Mouse (Mus musculus) bone marrow macrophage, adult 2 months (primary cell): ENCODE measurements around the gene Piwil4. TPM values are rescaled to one million over a fixed set of nuclear protein-coding genes. Genes with fewer than 3 reads are reported as not detected.

Experiments used
- H3K27ac ChIP-seq: 2 replicates; pipeline ENCODE4 v1.5.1; 2012; ENCODE audit warnings: low read depth, low read length; ENCODE audit not compliant: insufficient read depth
- H3K4me1 ChIP-seq: 2 replicates; pipeline ENCODE4 v1.6.1; 2012; ENCODE audit warnings: low read length; ENCODE audit not compliant: control insufficient read depth, insufficient read depth
- H3K4me3 ChIP-seq: 2 replicates; pipeline ENCODE4 v1.5.1; 2012; ENCODE audit warnings: mild to moderate bottlenecking, low read length, moderate library complexity; ENCODE audit not compliant: insufficient read depth
- CTCF ChIP-seq: IDR thresholded peaks from 2 replicates; pipeline ENCODE4 v1.5.1; 2012; ENCODE audit warnings: low read depth, mild to moderate bottlenecking, low read length, moderate library complexity
- POLR2A ChIP-seq: IDR thresholded peaks from 2 replicates; pipeline ENCODE4 v1.6.1; 2012; ENCODE audit warnings: mild to moderate bottlenecking, low read depth, low read length, borderline replicate concordance
- polyA plus RNA-seq: library from polyadenylated mRNA; stranded (reverse); fragments of >200 nt; gene quantifications from 2 replicates; pipeline ENCODE4 v1.2.4, GENCODE M21; 2012; ENCODE audit not compliant: missing spikeins, insufficient read depth, insufficient read length

The Piwil4 gene
- polyA plus RNA-seq, 1 experiment, result not detected

DNA sequence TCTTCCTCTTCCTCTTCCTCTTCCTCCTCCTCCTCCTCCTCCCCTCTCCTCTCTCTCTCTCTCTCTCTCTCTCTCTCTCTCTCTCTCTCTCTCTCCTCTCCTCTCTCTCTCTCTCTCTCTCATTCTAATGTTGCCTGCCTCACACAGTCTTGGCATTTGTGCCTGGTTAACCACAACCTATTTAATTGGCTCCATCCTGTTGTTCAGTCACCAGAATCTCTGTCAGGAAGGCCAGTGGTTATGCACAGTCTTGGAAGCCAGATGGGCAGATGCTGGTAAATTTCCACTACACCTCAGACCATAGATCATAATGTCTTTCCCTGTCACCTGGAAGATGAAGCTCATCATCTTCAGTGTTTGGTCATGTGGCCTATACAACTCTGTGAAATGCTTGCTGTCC lies 18.7 kb upstream of the Piwil4 start:
- no peak overlapping the region for H3K4me3 ChIP-seq
- TF ChIP-seq POLR2A (no peak), CTCF (no peak)
- peaks cover 13% of the 10 kb centered on the region for H3K4me1 ChIP-seq
- no peak overlapping the region for H3K27ac ChIP-seq

DNA sequence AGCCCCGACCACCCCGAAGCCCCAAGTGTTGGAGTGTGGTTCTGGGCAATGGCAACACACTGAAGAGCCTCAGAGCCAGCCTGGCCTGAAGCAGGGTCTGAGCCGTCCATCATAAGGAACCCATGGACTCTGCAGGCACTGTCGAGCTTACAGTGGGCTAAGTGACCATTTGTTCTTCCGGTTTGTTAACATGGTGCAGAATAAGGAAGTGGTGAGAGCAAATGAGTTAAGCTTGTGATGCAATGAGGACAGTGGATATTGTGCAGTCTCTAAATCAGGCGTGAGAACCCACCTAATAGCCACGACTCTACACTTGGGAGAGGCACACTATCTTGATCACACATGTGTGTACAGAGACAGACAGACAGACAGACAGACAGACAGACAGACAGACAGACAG lies 18.1 kb upstream of the Piwil4 start:
- Histone ChIP-seq H3K4me1 (peaks cover 13% of the 10 kb centered on the region), H3K4me3 (peak overlapping the region; percentile 22; the same call in 1 of the 2 replicates), H3K27ac (peak overlapping the region; percentile 66)
- TF ChIP-seq CTCF (no peak), POLR2A (no peak)

- Histone ChIP-seq H3K4me3 (no peak overlapping the region), H3K27ac (no peak overlapping the region), H3K4me1 (peaks cover 13% of the 10 kb centered on the region)
- no peak for TF ChIP-seq CTCF
- no peak for TF ChIP-seq POLR2A
Measured at GRCm38 (mm10) chr9:14754469-14754868, 13.9 kb upstream of the Piwil4 start.

DNA sequence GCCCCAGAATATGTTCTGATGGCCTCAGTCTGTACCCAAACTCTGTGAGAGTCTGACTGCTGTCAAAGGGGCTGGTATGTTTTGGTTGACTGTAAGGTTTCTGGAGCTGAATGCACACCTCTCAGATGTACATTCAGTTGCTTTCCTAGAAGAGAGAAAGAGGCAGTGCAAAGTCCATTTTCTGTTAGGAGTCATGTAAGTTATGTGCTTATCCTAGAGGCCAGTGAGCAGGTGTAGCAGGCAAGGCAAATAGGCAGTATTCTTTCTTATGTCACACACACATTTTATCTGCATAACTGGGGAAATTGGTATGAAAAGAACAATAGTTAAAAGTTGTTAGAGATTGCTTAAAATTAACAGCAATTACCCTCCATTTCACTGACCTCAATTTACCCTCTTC lies 13.4 kb upstream of the Piwil4 start:
- TF ChIP-seq CTCF, result no peak
- Histone ChIP-seq H3K4me3 (no peak overlapping the region), H3K27ac (no peak overlapping the region), H3K4me1 (peaks cover 9% of the 10 kb centered on the region)

- Histone ChIP-seq H3K27ac (no peak within 1 kb of the TSS), H3K4me3 (peak within 1 kb of the TSS; percentile 67), H3K4me1 (peaks cover 3% of the 10 kb centered on the region)
- no peak for TF ChIP-seq POLR2A
Measured at GRCm38 (mm10) chr9:14752001-14752522, 11.5 kb upstream of the Piwil4 start, which contains the start of gene Fut4. Gene Fut4, minus strand, starts transcription at chr9:14752393.

DNA sequence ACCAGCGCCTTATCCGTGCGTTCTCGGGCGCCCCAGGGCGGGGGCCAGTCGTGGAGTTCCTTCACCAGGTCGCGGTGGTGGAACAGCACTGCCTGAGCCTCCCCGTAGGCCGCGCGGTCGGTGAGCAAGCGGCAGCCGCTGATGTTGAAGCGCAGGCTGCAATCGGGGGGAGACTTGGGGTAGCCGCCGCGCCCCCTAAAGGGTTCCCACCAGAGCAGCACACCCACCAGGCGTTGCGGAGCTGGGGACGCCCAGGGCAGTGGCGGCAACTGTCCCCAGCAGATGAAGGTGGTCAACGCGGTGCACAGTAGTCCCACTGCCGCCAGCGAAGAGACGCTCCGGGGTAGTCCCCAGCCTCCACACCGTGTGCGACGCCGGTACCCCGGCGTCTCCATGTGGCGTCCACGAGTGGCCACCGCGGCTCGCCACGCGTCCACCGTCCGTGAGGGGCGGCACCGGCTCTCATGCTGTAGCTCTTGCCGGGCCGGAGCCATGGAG lies 11.0 kb upstream of the Piwil4 start:
- Histone ChIP-seq H3K4me3 (peak overlapping the region; percentile 67), H3K27ac (no peak overlapping the region)
- no peak for TF ChIP-seq POLR2A

DNA sequence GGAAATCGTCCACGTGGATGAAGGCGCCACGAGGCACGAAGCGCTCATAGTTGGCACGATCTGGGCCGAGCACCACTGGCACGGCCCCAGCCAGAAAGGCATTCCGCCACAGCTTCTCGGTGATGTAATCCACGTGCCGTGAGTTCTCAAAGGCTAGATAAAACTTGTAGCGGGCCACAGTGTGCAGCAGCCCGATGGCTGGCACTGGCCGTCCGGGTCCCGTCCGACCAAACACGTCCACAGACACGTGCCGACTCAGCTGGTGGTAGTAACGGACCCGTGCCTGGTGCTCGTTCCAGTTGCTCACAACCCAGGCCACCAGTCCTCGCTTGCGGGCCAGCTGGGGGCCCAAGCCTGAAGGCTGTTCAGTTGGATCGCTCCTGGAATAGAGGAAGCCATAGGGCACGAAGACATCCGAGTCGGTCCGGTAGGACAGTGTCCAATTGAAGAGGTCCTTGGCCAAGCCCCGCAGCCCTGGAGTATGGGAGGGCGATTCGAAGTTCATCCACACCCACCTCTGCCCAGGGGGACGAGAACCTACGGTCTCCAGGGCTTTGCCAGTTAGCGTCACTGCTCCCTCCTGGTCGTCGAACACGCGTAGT lies 10.5 kb upstream of the Piwil4 start:
- no peak overlapping the region for H3K27ac ChIP-seq
- TF ChIP-seq CTCF (no peak), POLR2A (no peak)
- peak overlapping the region; percentile 67 for H3K4me3 ChIP-seq
- peaks cover 4% of the 10 kb centered on the region for H3K4me1 ChIP-seq

More for the DNA sequence above, 11.0 kb upstream of the Piwil4 start:
- H3K4me1 ChIP-seq, result peaks cover 3% of the 10 kb centered on the region

GRCm38 (mm10) chr9:14739498-14740150 lies 909 bp downstream of the Piwil4 start:
- Histone ChIP-seq H3K4me3 (no peak overlapping the region), H3K4me1 (peaks cover 8% of the 10 kb centered on the region), H3K27ac (no peak overlapping the region)
- TF ChIP-seq POLR2A (no peak), CTCF (no peak)

- no peak overlapping the region for H3K27ac ChIP-seq
- no peak overlapping the region for H3K4me3 ChIP-seq
- TF ChIP-seq CTCF (no peak), POLR2A (no peak)
- no peaks in the 10 kb centered on the region for H3K4me1 ChIP-seq
Measured at GRCm38 (mm10) chr9:14730941-14731541, 9.5 kb downstream of the Piwil4 start.

DNA sequence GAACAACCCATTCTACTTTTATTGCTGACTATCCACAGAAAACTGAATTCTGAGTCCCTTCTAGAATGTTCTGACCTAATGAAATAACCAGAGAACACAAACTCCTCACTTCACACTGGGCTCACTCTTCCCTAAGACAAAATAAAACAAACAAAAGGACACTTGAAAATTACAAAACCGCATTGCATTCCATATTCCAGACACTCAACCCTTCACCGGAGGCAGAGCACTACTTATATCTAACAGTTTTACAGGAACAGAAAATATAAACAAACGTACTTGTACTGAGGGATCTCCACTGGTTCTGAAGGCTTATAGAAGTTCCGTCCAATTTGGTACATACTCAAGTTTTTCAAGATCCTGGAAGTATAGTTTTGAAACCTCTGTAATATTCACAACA lies 12.2 kb downstream of the Piwil4 start:
- Histone ChIP-seq H3K4me3 (no peak overlapping the region), H3K27ac (no peak overlapping the region), H3K4me1 (peaks cover 19% of the 10 kb centered on the region)
- TF ChIP-seq CTCF (no peak), POLR2A (no peak)
